Mouse (Mus musculus): ENCODE data around the gene Atp6v0c. TPM values are rescaled to one million over a fixed set of nuclear protein-coding genes. Genes with fewer than 3 reads are reported as not detected.

Atp6v0c gene
- polyA plus RNA-seq, 2 experiments = 236 to 326 TPM

- under 1% methylated on average over 47 of the region's 47 CpGs for WGBS (ENCODE audit: insufficient replicate concordance)
- H3K9ac ChIP-seq (replicated peaks) = peak within 1 kb of the TSS; percentile 84
- no peaks in the 10 kb centered on the region for H3K27me3 ChIP-seq (ENCODE audit: control insufficient read depth, insufficient read depth, low read length)
- H3K4me1 ChIP-seq (replicated peaks; ENCODE audit: control insufficient read depth in 2 of 2, insufficient read depth in 2 of 2, low read length in 1 of 2) = peaks cover 15 to 29% of the 10 kb centered on the region in 2 experiments
- H3K9me3 ChIP-seq (ENCODE audit: control insufficient read depth, low read length) = no peaks in the 10 kb centered on the region
- H3K27ac ChIP-seq = peak within 1 kb of the TSS; percentile 87
- H3K4me2 ChIP-seq (ENCODE audit: low read depth) = peak within 1 kb of the TSS; percentile 95
- DNase-seq (ENCODE audit: low read depth in 3 of 3, low spot score in 3 of 3) (peak; percentile 92 to 94 (median 92)), ATAC-seq (ENCODE audit: insufficient read depth) (peak; percentile 86)
- TF ChIP-seq CTCF (IDR thresholded peaks at IDR 0.05; ENCODE audit: low read depth) (no peak), EP300 (IDR thresholded peaks at IDR 0.05; ENCODE audit: low read depth) (peak; percentile 43; the same call in 1 of the 2 replicates)
- H3K36me3 ChIP-seq (replicated peaks; ENCODE audit: control insufficient read depth, insufficient read depth, low read depth) = peaks cover 14% of the 10 kb centered on the region
- peak within 1 kb of the TSS; percentile 61 to 88 for H3K4me3 ChIP-seq (ENCODE audit: insufficient read depth in 1 of 2, low read depth in 2 of 2, low read length in 2 of 2)
These were observed 6.1 kb downstream of the Atp6v0c start, which contains the start of gene Amdhd2 for GRCm38 (mm10) chr17:24163176-24163962. Gene Amdhd2, minus strand, starts transcription at chr17:24163766.

GRCm38 (mm10) chr17:24162584-24163175 is 6.8 kb downstream of the Atp6v0c start:
- 0 out of 2 replicates have a peak, but pooled peaks have one; percentile 9 for ATAC-seq (ENCODE audit: insufficient read depth)
- Histone ChIP-seq H3K4me1 (replicated peaks; ENCODE audit: control insufficient read depth in 2 of 2, insufficient read depth in 2 of 2, low read length in 1 of 2) (peaks cover 8 to 23% of the 10 kb centered on the region in 2 experiments), H3K27me3 (ENCODE audit: control insufficient read depth, insufficient read depth, low read length) (no peaks in the 10 kb centered on the region), H3K4me2 (ENCODE audit: low read depth) (peak overlapping the region; percentile 95), H3K4me3 (ENCODE audit: insufficient read depth in 1 of 2, low read depth in 2 of 2, low read length in 2 of 2) (peak overlapping the region; percentile 61 to 88), H3K9ac (replicated peaks) (peak overlapping the region; percentile 84), H3K27ac (peak overlapping the region; percentile 87), H3K36me3 (replicated peaks; ENCODE audit: control insufficient read depth, insufficient read depth, low read depth) (peaks cover 11% of the 10 kb centered on the region), H3K9me3 (ENCODE audit: control insufficient read depth, low read length) (no peaks in the 10 kb centered on the region)
- no peak for DNase-seq (ENCODE audit: low read depth in 3 of 3, low spot score in 3 of 3)
- WGBS (ENCODE audit: insufficient replicate concordance) = 2% methylated on average over 17 of the region's 17 CpGs
- TF ChIP-seq EP300 (IDR thresholded peaks at IDR 0.05; ENCODE audit: low read depth) = no peak

DNA sequence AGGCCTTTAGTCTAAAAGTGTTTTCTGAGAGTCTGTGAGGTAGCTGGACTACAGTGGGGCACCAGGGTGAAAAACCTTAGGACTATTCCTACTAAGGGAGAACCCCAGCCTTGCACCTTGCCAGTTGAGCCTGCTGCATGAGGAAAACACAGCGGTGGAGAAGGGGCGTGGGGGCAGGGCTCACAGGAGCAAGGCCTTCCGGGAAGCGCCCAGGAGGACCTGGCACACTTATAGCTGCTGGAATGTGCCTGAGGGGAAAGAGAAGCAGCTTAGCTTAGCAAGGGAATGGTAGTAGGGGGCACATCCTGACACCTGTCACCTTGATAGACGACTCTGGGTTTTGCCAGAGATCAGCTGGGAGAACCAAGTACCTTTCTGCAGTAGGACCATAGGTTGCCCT is 8.0 kb downstream of the Atp6v0c start:
- ATAC-seq (ENCODE audit: insufficient read depth) (no peak), DNase-seq (ENCODE audit: low read depth in 3 of 3, low spot score in 3 of 3) (no peak)
- Histone ChIP-seq H3K4me2 (ENCODE audit: low read depth) (no peak overlapping the region), H3K4me3 (ENCODE audit: insufficient read depth in 1 of 2, low read depth in 2 of 2, low read length in 2 of 2) (no peak overlapping the region), H3K9ac (replicated peaks) (no peak overlapping the region), H3K27ac (no peak overlapping the region), H3K36me3 (replicated peaks; ENCODE audit: control insufficient read depth, insufficient read depth, low read depth) (peaks cover 2% of the 10 kb centered on the region), H3K4me1 (replicated peaks; ENCODE audit: control insufficient read depth in 2 of 2, insufficient read depth in 2 of 2, low read length in 1 of 2) (peaks cover 6 to 15% of the 10 kb centered on the region in 2 experiments), H3K27me3 (ENCODE audit: control insufficient read depth, insufficient read depth, low read length) (no peaks in the 10 kb centered on the region), H3K9me3 (ENCODE audit: control insufficient read depth, low read length) (no peaks in the 10 kb centered on the region)
- TF ChIP-seq CTCF (IDR thresholded peaks at IDR 0.05; ENCODE audit: low read depth) = no peak
- TF ChIP-seq EP300 (IDR thresholded peaks at IDR 0.05; ENCODE audit: low read depth) = no peak
- WGBS (ENCODE audit: insufficient replicate concordance) = 72% methylated on average over 5 of the region's 5 CpGs

- ATAC-seq (ENCODE audit: insufficient read depth) = no peak
- Histone ChIP-seq H3K27me3 (ENCODE audit: control insufficient read depth, insufficient read depth, low read length) (no peaks in the 10 kb centered on the region), H3K9me3 (ENCODE audit: control insufficient read depth, low read length) (no peaks in the 10 kb centered on the region), H3K4me3 (ENCODE audit: insufficient read depth in 1 of 2, low read depth in 2 of 2, low read length in 2 of 2) (no peak overlapping the region), H3K9ac (replicated peaks) (no peak overlapping the region), H3K36me3 (replicated peaks; ENCODE audit: control insufficient read depth, insufficient read depth, low read depth) (no peaks in the 10 kb centered on the region), H3K4me2 (ENCODE audit: low read depth) (no peak overlapping the region), H3K27ac (no peak overlapping the region), H3K4me1 (replicated peaks; ENCODE audit: control insufficient read depth in 2 of 2, insufficient read depth in 2 of 2, low read length in 1 of 2) (peaks cover 12 to 17% of the 10 kb centered on the region in 2 experiments)
- 84% methylated on average over 4 of the region's 4 CpGs for WGBS (ENCODE audit: insufficient replicate concordance)
- DNase-seq (ENCODE audit: low read depth in 3 of 3, low spot score in 3 of 3) = no peak
- TF ChIP-seq EP300 (IDR thresholded peaks at IDR 0.05; ENCODE audit: low read depth) (no peak), CTCF (IDR thresholded peaks at IDR 0.05; ENCODE audit: low read depth) (no peak)
These were observed 12.0 kb downstream of the Atp6v0c start for GRCm38 (mm10) chr17:24157526-24157925.

DNA sequence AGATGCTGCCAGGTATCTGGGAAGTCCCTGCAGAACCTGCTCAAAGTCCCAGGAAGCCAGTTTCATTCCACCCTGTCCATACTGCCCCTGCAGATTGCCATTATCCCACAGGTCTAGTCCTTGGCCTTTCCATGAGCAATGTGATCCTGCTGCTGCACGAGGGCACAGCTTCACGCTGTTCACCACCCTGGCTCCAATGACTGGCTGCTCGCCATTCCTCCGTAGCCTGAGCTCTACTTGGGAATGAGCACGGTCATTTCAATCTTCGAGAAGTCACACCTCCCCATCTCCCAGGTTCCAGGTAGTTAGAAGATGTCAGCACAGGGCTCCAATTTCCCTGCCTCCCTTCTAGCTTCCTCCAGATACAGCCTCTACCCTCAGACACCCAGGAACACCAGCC is 12.4 kb downstream of the Atp6v0c start:
- Histone ChIP-seq H3K9ac (replicated peaks) (no peak overlapping the region), H3K36me3 (replicated peaks; ENCODE audit: control insufficient read depth, insufficient read depth, low read depth) (no peaks in the 10 kb centered on the region), H3K27ac (no peak overlapping the region), H3K9me3 (ENCODE audit: control insufficient read depth, low read length) (no peaks in the 10 kb centered on the region), H3K4me3 (ENCODE audit: insufficient read depth in 1 of 2, low read depth in 2 of 2, low read length in 2 of 2) (no peak overlapping the region), H3K4me1 (replicated peaks; ENCODE audit: control insufficient read depth in 2 of 2, insufficient read depth in 2 of 2, low read length in 1 of 2) (peaks cover 11 to 16% of the 10 kb centered on the region in 2 experiments), H3K27me3 (ENCODE audit: control insufficient read depth, insufficient read depth, low read length) (no peaks in the 10 kb centered on the region), H3K4me2 (ENCODE audit: low read depth) (no peak overlapping the region)
- ATAC-seq (ENCODE audit: insufficient read depth) (no peak), DNase-seq (ENCODE audit: low read depth in 3 of 3, low spot score in 3 of 3) (no peak)
- WGBS (ENCODE audit: insufficient replicate concordance) = 80% methylated on average over 6 of the region's 6 CpGs
- TF ChIP-seq CTCF (IDR thresholded peaks at IDR 0.05; ENCODE audit: low read depth) (no peak), EP300 (IDR thresholded peaks at IDR 0.05; ENCODE audit: low read depth) (no peak)

All from liver, embryonic 14.5 days (tissue).